Mouse (Mus musculus) lung, embryonic 16.5 days (tissue): ENCODE results near the gene Exosc6. TPM values are rescaled to one million over a fixed set of nuclear protein-coding genes. Genes with fewer than 3 reads are reported as not detected.
"Not testable (repeated sequence)": the region's sequence is repeated elsewhere in the genome, so short reads cannot be mapped to it uniquely, and the experiment has no call there.

Source experiments
- ATAC-seq: fragments of 200-750 bp; cut with Nextera tagmentation; 2 replicates; pipeline ENCODE4 v1.8.0; 2017; ENCODE audit warnings: low read depth, mild to moderate bottlenecking, moderate library complexity
- H3K27ac ChIP-seq: fragments of 300-500 bp; sonication (generic); 2 replicates; pipeline ENCODE4 v1.5.1; 2014; ENCODE audit warnings: mild to moderate bottlenecking, control low read depth, low read length
- H3K27me3 ChIP-seq: fragments of 300-500 bp; sonication (generic); 2 replicates; pipeline ENCODE4 v1.6.1; 2014; ENCODE audit warnings: low read depth, low read length, mixed read lengths; ENCODE audit not compliant: control insufficient read depth, insufficient read depth
- H3K36me3 ChIP-seq: fragments of 300-500 bp; sonication (generic); 2 replicates; pipeline ENCODE4 v1.6.1; 2014; ENCODE audit warnings: low read length; ENCODE audit not compliant: control insufficient read depth, insufficient read depth
- H3K4me1 ChIP-seq: fragments of 300-500 bp; sonication (generic); replicated peaks from 2 replicates; pipeline ENCODE4 v1.6.1; 2014; ENCODE audit warnings: low read length, mixed read lengths; ENCODE audit not compliant: control insufficient read depth, insufficient read depth
- H3K4me2 ChIP-seq: fragments of 300-500 bp; sonication (generic); 2 replicates; pipeline ENCODE4 v1.6.1; 2014; ENCODE audit warnings: low read depth, low read length, control low read depth
- H3K4me3 ChIP-seq: fragments of 300-500 bp; sonication (generic); 2 replicates; pipeline ENCODE4 v1.5.1; 2014; ENCODE audit warnings: mild to moderate bottlenecking, low read length, control low read depth
- H3K9ac ChIP-seq: fragments of 300-500 bp; sonication (generic); 2 replicates; pipeline ENCODE4 v1.6.1; 2014; ENCODE audit warnings: low read length, control low read depth
- H3K9me3 ChIP-seq: fragments of 300-500 bp; sonication (generic); 2 replicates; pipeline ENCODE4 v1.6.1; 2016; ENCODE audit warnings: low read length; ENCODE audit not compliant: control insufficient read depth
- WGBS: fragments of 180-500 bp; shearing (Covaris S2); extraction: QIAGEN DNeasy Blood & Tissue Kit; methylation state at CpG from one replicate; pipeline ENCODE4 v1.1.7; 2014; 5-methylcytosine and 5-hydroxymethylcytosine counted together
- polyA plus RNA-seq: library from polyadenylated mRNA; unstranded; fragments of >200 nt; fragmentation: Nextera tagmentation; extraction: Ambion mirVana; gene quantifications from 2 replicates; pipeline ENCODE4 v1.2.1, GENCODE M21; 2015

Gene Exosc6
- polyA plus RNA-seq, 1 experiment from 2014 or later: 2.1 TPM

DNA sequence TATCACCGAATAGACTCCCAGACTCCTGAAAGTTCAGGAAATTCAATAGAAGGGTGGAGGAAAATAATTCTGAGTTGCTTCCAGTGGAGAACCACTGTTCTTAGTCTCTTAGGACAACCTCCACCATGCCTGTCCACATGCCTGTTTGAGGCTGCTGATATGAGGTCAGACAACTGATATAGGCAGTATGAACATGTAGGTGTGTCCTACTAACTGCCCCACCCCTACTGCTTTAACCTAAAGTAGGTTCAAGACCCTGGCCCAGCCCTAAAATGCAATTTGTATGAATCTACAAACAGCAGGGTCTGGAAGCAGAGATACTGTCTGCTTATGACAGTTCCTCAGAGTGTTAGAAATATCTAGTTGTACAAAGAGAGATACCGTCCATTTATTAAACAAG, 478 bp upstream of the Exosc6 start:
- whole genome bisulfite sequencing: 59% methylated on average over 2 of the region's 2 CpGs

DNA sequence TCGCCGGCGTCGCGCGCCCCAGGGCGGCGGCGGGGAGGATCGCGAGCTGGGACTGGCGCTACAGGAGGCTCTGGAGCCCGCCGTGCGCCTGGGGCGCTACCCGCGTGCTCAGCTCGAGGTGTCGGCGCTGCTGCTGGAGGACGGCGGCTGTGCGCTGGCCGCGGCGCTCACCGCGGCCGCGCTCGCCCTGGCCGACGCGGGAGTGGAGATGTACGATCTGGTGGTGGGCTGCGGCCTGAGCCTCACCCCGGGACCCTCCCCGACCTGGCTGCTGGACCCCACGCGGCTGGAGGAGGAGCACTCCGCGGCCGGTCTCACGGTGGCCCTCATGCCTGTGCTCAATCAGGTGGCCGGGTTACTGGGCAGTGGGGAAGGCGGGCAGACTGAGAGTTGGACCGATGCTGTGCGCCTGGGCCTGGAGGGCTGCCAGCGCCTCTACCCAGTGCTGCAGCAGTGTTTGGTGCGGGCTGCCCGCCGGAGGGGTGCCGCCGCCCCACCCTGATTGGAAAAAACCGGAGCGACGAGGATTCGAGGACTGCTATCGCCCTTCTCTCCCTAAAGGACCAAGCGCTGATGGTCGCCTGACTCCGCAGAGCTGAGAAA, 653 bp downstream of the Exosc6 start:
- ATAC-seq: peak; percentile 68
- Histone ChIP-seq H3K9me3 (no peaks in the 10 kb centered on the region), H3K27me3 (no peaks in the 10 kb centered on the region), H3K4me1 (peaks cover 17% of the 10 kb centered on the region), H3K36me3 (peaks cover 33% of the 10 kb centered on the region), H3K9ac (peak overlapping the region; percentile 91), H3K4me2 (peak overlapping the region; percentile 97), H3K4me3 (peak overlapping the region; percentile 95), H3K27ac (peak overlapping the region; percentile 82)
- WGBS: under 1% methylated on average over 51 of the region's 63 CpGs

More for the DNA sequence above, 478 bp upstream of the Exosc6 start:
- H3K27me3 ChIP-seq: no peaks in the 10 kb centered on the region
- H3K4me2 ChIP-seq: no peak overlapping the region
- H3K4me1 ChIP-seq: peaks cover 11% of the 10 kb centered on the region
- ATAC-seq: no peak
- H3K36me3 ChIP-seq: peaks cover 38% of the 10 kb centered on the region
- H3K4me3 ChIP-seq: peak overlapping the region; percentile 95
- no peak overlapping the region for H3K9ac ChIP-seq
- H3K9me3 ChIP-seq: no peaks in the 10 kb centered on the region
- H3K27ac ChIP-seq: no peak overlapping the region

DNA sequence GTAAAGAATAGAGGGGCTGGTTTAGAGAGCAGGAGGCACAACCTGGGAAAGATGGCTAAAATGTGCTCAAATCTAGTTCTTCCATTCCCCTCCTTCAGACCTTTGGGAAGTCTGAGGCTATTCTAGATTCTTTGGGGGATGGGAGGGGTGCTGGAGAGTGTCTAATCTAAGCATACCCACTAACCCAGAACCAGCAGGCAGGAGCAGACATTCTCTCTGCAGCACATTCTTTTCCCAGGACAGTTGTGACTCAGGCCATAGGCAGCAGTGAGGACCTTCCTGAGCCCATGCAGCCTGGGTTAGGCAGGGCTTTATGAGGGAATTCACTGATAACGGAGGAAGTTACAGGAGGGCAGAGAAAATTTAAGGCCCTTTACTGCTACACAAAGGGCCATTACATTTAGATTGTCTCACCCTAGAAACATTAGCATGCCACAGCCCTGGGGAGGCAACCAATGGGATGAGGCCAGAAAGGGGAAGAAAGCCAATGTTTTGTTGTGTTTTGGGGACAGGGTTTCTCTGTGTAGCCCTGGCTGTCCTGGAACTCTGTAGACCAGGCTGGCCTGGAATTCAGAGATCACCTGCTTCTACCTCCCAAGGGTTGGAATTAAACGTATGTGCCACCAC, 2.9 kb downstream of the Exosc6 start:
- H3K4me2 ChIP-seq: no peak overlapping the region
- H3K36me3 ChIP-seq: peaks cover 15% of the 10 kb centered on the region
- no peak overlapping the region for H3K4me3 ChIP-seq
- H3K27ac ChIP-seq: no peak overlapping the region
- H3K9ac ChIP-seq: no peak overlapping the region
- 62% methylated on average over 2 of the region's 2 CpGs for WGBS
- H3K4me1 ChIP-seq: peaks cover 17% of the 10 kb centered on the region
- H3K9me3 ChIP-seq: no peaks in the 10 kb centered on the region
- no peaks in the 10 kb centered on the region for H3K27me3 ChIP-seq
- ATAC-seq: no peak

DNA sequence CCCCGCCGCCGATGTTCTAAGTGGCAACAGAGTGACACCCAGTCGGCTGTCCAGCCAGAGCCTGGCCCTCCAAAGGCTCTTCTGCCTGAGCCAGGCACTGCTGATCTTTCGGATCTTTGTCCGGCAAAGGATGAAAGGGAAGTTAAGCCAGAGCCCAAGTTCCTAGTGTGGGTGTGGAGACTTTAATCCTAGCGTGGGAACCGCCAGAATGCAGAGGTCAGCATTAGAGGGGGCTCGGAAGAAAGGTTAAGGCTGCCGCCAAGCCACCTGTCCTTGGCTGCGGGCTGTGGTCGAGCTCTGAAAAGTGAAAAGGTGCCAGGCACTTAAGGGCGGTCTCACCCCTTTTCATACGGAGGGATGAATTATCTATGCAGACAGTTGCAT, 5.5 kb downstream of the Exosc6 start:
- no peaks in the 10 kb centered on the region for H3K9me3 ChIP-seq
- peak; percentile 0; the same call in 1 of the 2 replicates for ATAC-seq
- no peaks in the 10 kb centered on the region for H3K36me3 ChIP-seq
- peaks cover 17% of the 10 kb centered on the region for H3K4me1 ChIP-seq
- H3K9ac ChIP-seq: peak overlapping the region; percentile 62
- no peaks in the 10 kb centered on the region for H3K27me3 ChIP-seq
- H3K4me2 ChIP-seq: peak overlapping the region; percentile 64
- under 1% methylated on average over 14 of the region's 14 CpGs for WGBS
- no peak overlapping the region for H3K27ac ChIP-seq
- peak overlapping the region; percentile 67 for H3K4me3 ChIP-seq

DNA sequence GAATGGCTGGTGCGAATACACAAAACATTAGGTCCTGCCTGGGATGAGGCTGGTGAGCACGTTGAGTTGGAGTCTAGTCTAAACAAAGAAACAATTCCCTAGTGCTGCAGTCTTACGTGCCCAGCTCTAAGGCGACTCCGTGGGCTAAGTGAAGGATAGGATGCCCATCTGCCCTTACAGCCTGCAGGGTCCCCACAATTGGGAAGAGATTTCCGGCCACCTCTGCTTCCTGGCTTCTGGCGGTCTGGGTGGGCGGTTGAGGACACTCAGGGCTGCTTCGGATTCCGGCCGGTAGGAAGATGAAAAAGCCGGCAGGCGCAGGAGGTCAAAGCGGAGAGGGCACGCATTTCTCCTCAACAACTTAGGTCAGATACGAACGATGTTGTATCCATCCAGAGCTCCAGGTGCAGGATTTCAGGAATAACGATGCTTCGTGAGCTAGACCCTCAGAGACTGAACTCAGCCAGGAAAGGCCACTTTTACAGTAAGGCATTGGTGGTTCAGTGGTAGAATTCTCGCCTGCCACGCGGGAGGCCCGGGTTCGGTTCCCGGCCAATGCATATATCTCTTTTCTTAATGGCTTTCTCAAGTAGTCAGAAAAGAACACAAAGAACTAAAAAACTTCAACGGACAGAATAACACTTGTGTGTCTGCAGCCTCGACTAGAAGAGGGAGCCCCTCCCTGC, 6.1 kb downstream of the Exosc6 start:
- no peaks in the 10 kb centered on the region for H3K36me3 ChIP-seq
- ATAC-seq: peak; percentile 88
- H3K9ac ChIP-seq: peak overlapping the region; percentile 62
- no peaks in the 10 kb centered on the region for H3K27me3 ChIP-seq
- no peaks in the 10 kb centered on the region for H3K9me3 ChIP-seq
- H3K4me1 ChIP-seq: peaks cover 14% of the 10 kb centered on the region
- peak overlapping the region; percentile 64 for H3K4me2 ChIP-seq
- H3K4me3 ChIP-seq: peak overlapping the region; percentile 67
- no peak overlapping the region for H3K27ac ChIP-seq
- under 1% methylated on average over 27 of the region's 27 CpGs for WGBS

DNA sequence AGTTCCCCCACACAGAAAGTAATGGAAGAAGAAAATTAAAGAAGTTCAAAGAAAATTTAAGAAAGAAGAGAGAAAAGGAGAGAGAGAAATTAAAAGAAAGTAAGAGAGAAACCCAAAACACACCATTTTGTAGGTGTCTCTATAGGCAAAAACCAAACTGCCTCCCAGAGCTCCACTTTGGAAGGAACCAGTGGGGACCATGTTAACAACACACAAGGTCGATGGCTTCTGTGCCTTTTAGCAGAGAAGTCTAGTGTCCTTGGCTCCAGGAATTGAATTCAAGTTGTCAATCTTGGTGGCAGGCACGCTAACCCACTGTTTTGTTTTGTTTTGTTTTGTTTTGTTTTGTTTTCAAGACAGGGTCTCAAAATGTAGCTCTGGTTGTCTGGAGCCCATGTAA, 6.8 kb downstream of the Exosc6 start:
- Histone ChIP-seq H3K27me3 (no peaks in the 10 kb centered on the region), H3K36me3 (no peaks in the 10 kb centered on the region), H3K4me3 (peak overlapping the region; percentile 67; the same call in 1 of the 2 replicates), H3K27ac (no peak overlapping the region), H3K4me1 (peaks cover 7% of the 10 kb centered on the region), H3K9ac (no peak overlapping the region; the same call in 1 of the 2 replicates), H3K4me2 (peak overlapping the region; percentile 64), H3K9me3 (no peaks in the 10 kb centered on the region)
- WGBS: 55% methylated on average over 2 of the region's 2 CpGs
- ATAC-seq: no peak

DNA sequence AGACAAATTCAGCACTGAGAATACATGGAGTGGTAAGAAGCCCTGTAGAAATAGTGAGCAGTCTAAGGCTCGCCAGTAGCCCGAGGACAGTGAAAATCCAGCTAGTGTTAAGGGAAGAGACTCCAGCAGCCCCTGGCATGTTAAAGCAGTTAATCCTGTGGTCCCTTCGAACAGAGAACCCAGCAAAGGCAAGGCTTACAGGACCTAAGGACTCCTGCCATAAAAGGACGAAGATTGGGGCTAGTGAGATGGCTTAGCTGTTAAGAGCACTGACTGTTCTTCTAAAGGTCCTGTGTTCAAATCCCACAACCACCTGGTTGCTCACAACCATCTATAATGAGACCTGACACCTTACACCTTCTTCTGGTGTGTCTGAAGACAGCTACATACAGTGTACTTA, 10.2 kb downstream of the Exosc6 start:
- no peaks in the 10 kb centered on the region for H3K9me3 ChIP-seq
- no peaks in the 10 kb centered on the region for H3K36me3 ChIP-seq
- H3K27ac ChIP-seq: no peak overlapping the region
- H3K9ac ChIP-seq: no peak overlapping the region
- no peak overlapping the region for H3K4me2 ChIP-seq
- no peak overlapping the region for H3K4me3 ChIP-seq
- H3K4me1 ChIP-seq: peaks cover 1% of the 10 kb centered on the region; the same call in 1 of the 2 replicates
- WGBS: 66% methylated on average over 4 of the region's 4 CpGs
- no peak for ATAC-seq
- H3K27me3 ChIP-seq: no peaks in the 10 kb centered on the region; the same call in 1 of the 2 replicates

DNA sequence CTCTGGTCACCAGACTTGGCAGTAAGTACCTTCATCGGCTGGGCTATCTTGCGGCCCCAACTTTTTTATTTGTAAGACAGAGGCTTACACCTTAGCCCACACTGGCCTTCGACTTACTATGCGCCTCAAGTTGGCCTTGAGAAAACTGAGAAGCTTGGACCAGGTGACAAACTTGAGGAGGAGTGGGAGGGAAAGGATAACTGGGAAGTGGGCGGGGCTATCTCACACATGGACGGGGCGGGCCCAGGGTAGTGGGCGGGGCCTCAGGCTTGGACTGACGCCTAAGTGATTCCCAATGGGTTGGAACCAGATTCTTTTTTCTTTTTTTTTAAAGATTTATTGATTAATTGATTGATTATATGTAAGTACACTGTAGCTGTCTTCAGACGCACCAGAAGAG, 11.3 kb downstream of the Exosc6 start:
- WGBS: 30% methylated on average over 10 of the region's 10 CpGs
- no peak overlapping the region for H3K9ac ChIP-seq
- no peaks in the 10 kb centered on the region for H3K9me3 ChIP-seq
- no peak overlapping the region for H3K27ac ChIP-seq
- H3K4me2 ChIP-seq: no peak overlapping the region
- no peak overlapping the region for H3K4me3 ChIP-seq
- no peak for ATAC-seq
- H3K36me3 ChIP-seq: no peaks in the 10 kb centered on the region
- H3K27me3 ChIP-seq: no peaks in the 10 kb centered on the region; the same call in 1 of the 2 replicates
- H3K4me1 ChIP-seq: no peaks in the 10 kb centered on the region

DNA sequence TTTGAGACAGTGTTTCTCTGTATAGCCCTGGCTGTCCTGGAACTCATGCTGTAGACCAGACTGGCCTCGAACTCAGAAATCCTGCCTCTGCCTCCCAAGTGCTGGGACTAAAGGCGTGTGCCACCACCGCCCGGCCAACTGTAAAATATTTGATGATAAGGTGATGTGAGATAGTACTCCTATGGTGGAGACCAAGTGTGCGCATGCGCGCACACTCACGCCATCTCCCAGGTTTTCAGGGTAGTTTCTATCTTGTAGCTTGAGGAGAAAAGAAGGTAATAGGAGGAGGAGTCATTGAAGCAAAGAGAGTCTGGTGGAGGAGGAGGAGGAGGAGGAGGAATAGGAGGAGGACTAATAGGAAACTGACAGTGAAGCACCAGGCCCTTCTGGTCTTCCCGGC, 12.5 kb downstream of the Exosc6 start:
- not testable (repeated sequence) for H3K9me3 ChIP-seq, H3K4me2 ChIP-seq, H3K4me3 ChIP-seq, H3K36me3 ChIP-seq, H3K4me1 ChIP-seq, ATAC-seq, H3K9ac ChIP-seq, H3K27me3 ChIP-seq, H3K27ac ChIP-seq
- 84% methylated on average over 9 of the region's 9 CpGs for WGBS
